Mouse (Mus musculus): ENCODE results near the gene Prss8.

GRCm38 (mm10) chr7:127890798-127891197 lies 39.1 kb downstream of the Prss8 start, which contains the start of gene Prss53:
- TF ChIP-seq GATA1 (IDR thresholded peaks at IDR 0.05; ENCODE audit: borderline replicate concordance, low read length) (no peak), FLI1 (IDR thresholded peaks at IDR 0.05; ENCODE audit: low read length) (no peak)

Data from megakaryocyte, embryonic 14.5 days (primary cell).